Comparison of ENCODE assay signal across 22 mouse cellular contexts in genomic region chr7:141660346-141660745, GRCm38 (mm10). TPM values are rescaled to one million over a fixed set of nuclear protein-coding genes. Genes with fewer than 3 reads are reported as not detected.
DNase-seq lines count a peak whose midpoint lies in the region; ATAC-seq and TF ChIP-seq lines count a peak whose summit lies in the region.
"Had no signal": no experiment of that assay in that cellular context is flagged by ENCODE, and none has a peak within 500 bp of the region (broad histone marks: within the 10 kb centered on the region; RNA-seq: fewer than 3 reads in every experiment).

No protein-coding gene starts in this region.

- no peak overlapping the region for H3K4me3 ChIP-seq in embryonic facial prominence, embryonic 14.5 days (ENCODE audit: low read depth, low read length)
- H3K4me3 ChIP-seq in embryonic facial prominence, embryonic 10.5 days: no peak overlapping the region
- H3K4me3 ChIP-seq in kidney, embryonic 14.5 days (ENCODE audit: low read length): no peak overlapping the region
- no peak overlapping the region for H3K4me3 ChIP-seq in lung, postnatal 0 days (ENCODE audit: low read depth, low read length)
- H3K4me3 ChIP-seq: erythroblast, embryonic 14.5 days; forebrain, embryonic 15.5 days; hindbrain, embryonic 12.5 days had no signal

- no peak for TF ChIP-seq EP300 in lung, postnatal 0 days (IDR thresholded peaks at IDR 0.05)

- whole genome bisulfite sequencing in embryonic facial prominence, embryonic 14.5 days: 73% methylated on average over 1 of the region's 1 CpGs
- WGBS in embryonic facial prominence, embryonic 10.5 days: 91% methylated on average over 1 of the region's 1 CpGs
- WGBS in kidney, embryonic 14.5 days: 89% methylated on average over 1 of the region's 1 CpGs
- WGBS in lung, postnatal 0 days: 38% methylated on average over 1 of the region's 1 CpGs

- no peaks in the 10 kb centered on the region for H3K4me1 ChIP-seq in embryonic facial prominence, embryonic 14.5 days (ENCODE audit: control insufficient read depth, insufficient read depth, low read length)
- peaks cover 7% of the 10 kb centered on the region; the same call in 1 of the 2 replicates for H3K4me1 ChIP-seq in embryonic facial prominence, embryonic 10.5 days
- no peaks in the 10 kb centered on the region for H3K4me1 ChIP-seq in kidney, embryonic 14.5 days (ENCODE audit: control insufficient read depth, insufficient read depth, low read length)
- no peaks in the 10 kb centered on the region for H3K4me1 ChIP-seq in lung, postnatal 0 days (ENCODE audit: insufficient read depth, low read depth, low read length)
- H3K4me1 ChIP-seq: forebrain, embryonic 15.5 days; hindbrain, embryonic 12.5 days had no signal

- no peak overlapping the region for H3K9ac ChIP-seq in embryonic facial prominence, embryonic 14.5 days (ENCODE audit: low read depth, low read length)
- no peak overlapping the region for H3K9ac ChIP-seq in kidney, embryonic 14.5 days (ENCODE audit: low read depth, low read length)
- no peak overlapping the region for H3K9ac ChIP-seq in lung, postnatal 0 days (replicated peaks; ENCODE audit: low read depth)
- H3K9ac ChIP-seq: forebrain, embryonic 15.5 days; hindbrain, embryonic 12.5 days; liver, embryonic 14.5 days had no signal

- DNase-seq in embryonic facial prominence, embryonic 14.5 days (ENCODE audit: low spot score): peak; percentile 17
- DNase-seq in embryonic facial prominence, embryonic 10.5 days (ENCODE audit: low spot score): no peak
- peak; percentile 38 for DNase-seq in kidney, adult 11 months
- peak; percentile 41 for DNase-seq in lung, postnatal 10 days
- no peak for DNase-seq in lung, postnatal 0 days (ENCODE audit: low spot score)
- DNase-seq: adrenal gland, postnatal 36 days; cerebellum, adult 2 months; gastrocnemius, postnatal 25 days; right cerebral cortex, postnatal 4 days had no signal

- H3K4me2 ChIP-seq in embryonic facial prominence, embryonic 14.5 days (ENCODE audit: low read depth, low read length): no peak overlapping the region
- H3K4me2 ChIP-seq in kidney, embryonic 14.5 days (replicated peaks; ENCODE audit: low read depth, low read length): no peak overlapping the region
- no peak overlapping the region for H3K4me2 ChIP-seq in lung, postnatal 0 days (replicated peaks; ENCODE audit: low read depth, low read length)
- H3K4me2 ChIP-seq: forebrain, embryonic 15.5 days; hindbrain, embryonic 12.5 days; midbrain, embryonic 11.5 days had no signal

- H3K27ac ChIP-seq in embryonic facial prominence, embryonic 14.5 days (replicated peaks; ENCODE audit: low read depth, low read length): no peak overlapping the region
- H3K27ac ChIP-seq in embryonic facial prominence, embryonic 10.5 days (replicated peaks): no peak overlapping the region
- H3K27ac ChIP-seq in kidney, embryonic 14.5 days (ENCODE audit: low read depth, low read length): no peak overlapping the region
- H3K27ac ChIP-seq in lung, postnatal 0 days (ENCODE audit: low read length): no peak overlapping the region
- H3K27ac ChIP-seq: forebrain, embryonic 15.5 days; hindbrain, embryonic 12.5 days; liver, embryonic 14.5 days; macrophage; stomach, postnatal 0 days had no signal

- TF ChIP-seq CTCF in lung, postnatal 0 days (IDR thresholded peaks at IDR 0.05): no peak

- H3K36me3 ChIP-seq in embryonic facial prominence, embryonic 14.5 days (ENCODE audit: control insufficient read depth, insufficient read depth, low read length): no peaks in the 10 kb centered on the region
- H3K36me3 ChIP-seq in embryonic facial prominence, embryonic 10.5 days (replicated peaks): no peaks in the 10 kb centered on the region
- no peaks in the 10 kb centered on the region for H3K36me3 ChIP-seq in kidney, embryonic 14.5 days (ENCODE audit: control insufficient read depth, insufficient read depth, low read length)
- H3K36me3 ChIP-seq in lung, postnatal 0 days (ENCODE audit: insufficient read depth, low read length): no peaks in the 10 kb centered on the region
- H3K36me3 ChIP-seq: forebrain, embryonic 15.5 days; G1E; hindbrain, embryonic 12.5 days had no signal

- H3K9me3 ChIP-seq in embryonic facial prominence, embryonic 14.5 days (ENCODE audit: control insufficient read depth, low read length): no peaks in the 10 kb centered on the region
- no peaks in the 10 kb centered on the region for H3K9me3 ChIP-seq in embryonic facial prominence, embryonic 10.5 days
- no peaks in the 10 kb centered on the region for H3K9me3 ChIP-seq in kidney, embryonic 14.5 days (ENCODE audit: control insufficient read depth, low read length)
- H3K9me3 ChIP-seq in lung, postnatal 0 days (ENCODE audit: low read length): no peaks in the 10 kb centered on the region
- H3K9me3 ChIP-seq: forebrain, embryonic 15.5 days; G1E; hindbrain, embryonic 12.5 days had no signal

- H3K27me3 ChIP-seq in embryonic facial prominence, embryonic 14.5 days (replicated peaks; ENCODE audit: control insufficient read depth, insufficient read depth, low read length): no peaks in the 10 kb centered on the region
- no peaks in the 10 kb centered on the region for H3K27me3 ChIP-seq in embryonic facial prominence, embryonic 10.5 days (replicated peaks; ENCODE audit: low read depth, poor library complexity, severe bottlenecking)
- no peaks in the 10 kb centered on the region for H3K27me3 ChIP-seq in kidney, embryonic 14.5 days (ENCODE audit: control insufficient read depth, insufficient read depth, low read length)
- H3K27me3 ChIP-seq in lung, postnatal 0 days (replicated peaks; ENCODE audit: insufficient read depth, low read length): no peaks in the 10 kb centered on the region
- H3K27me3 ChIP-seq: forebrain, embryonic 15.5 days; hindbrain, embryonic 12.5 days had no signal

- ATAC-seq in embryonic facial prominence, embryonic 14.5 days (ENCODE audit: low read depth): 0 out of 2 replicates have a peak, but pooled peaks have one; percentile 33
- ATAC-seq in kidney, embryonic 14.5 days (ENCODE audit: low FRiP score, low TSS enrichment): no peak
- ATAC-seq in lung, postnatal 0 days: no peak
- ATAC-seq in megakaryocyte progenitor cell, adult 5-6 weeks (replicated peaks; ENCODE audit: poor library complexity): 0 out of 2 replicates have a peak, but pooled peaks have one; percentile 15
- ATAC-seq in erythroblast, adult 5-6 weeks (replicated peaks; ENCODE audit: low FRiP score, poor library complexity, severe bottlenecking): no peak
- ATAC-seq: forebrain, embryonic 15.5 days had no signal

RNA-seq across cellular contexts. Expression of gene Muc6, which starts 5.2 kb away (rescaled TPM):
- polyA plus RNA-seq in embryonic facial prominence, embryonic 14.5 days (2014; fragmentation: Nextera tagmentation; extraction: Ambion mirVana): 0.17 and 0.19 TPM in 2 replicates
- 0.11 and 0.14 TPM in 2 replicates for polyA plus RNA-seq in embryonic facial prominence, embryonic 10.5 days (2016; fragmentation: Nextera tagmentation; extraction: Ambion mirVana)
- polyA plus RNA-seq in kidney, embryonic 14.5 days (2014; fragmentation: Nextera tagmentation; extraction: Ambion mirVana): 0.09 and 0.31 TPM in 2 replicates
- polyA plus RNA-seq in lung, postnatal 0 days (2015; fragmentation: Nextera tagmentation; extraction: Ambion mirVana): 0.07 TPM in 2 replicates
- total RNA-seq in megakaryocyte progenitor cell, adult 5-6 weeks (2015): 0.37 and 0.77 TPM in 2 replicates
- 0.08 and 0.10 TPM in 2 replicates for total RNA-seq in megakaryocyte progenitor cell, adult 5-6 weeks (2017)
- total RNA-seq in erythroblast, adult 5-6 weeks (2015; ENCODE audit: low replicate concordance): under 0.01 TPM in 1 of 2 replicates, not detected in the other
- total RNA-seq in erythroblast, adult 5-6 weeks (2017; ENCODE audit: low replicate concordance): 0.28 TPM in 1 of 2 replicates, not detected in the other
- total RNA-seq: adrenal gland, postnatal 36 days; gastrocnemius, postnatal 25 days; layer of hippocampus, postnatal 14 days; left cerebral cortex, postnatal 14 days had no signal
- polyA plus RNA-seq: G1E had no signal

RNA-seq across cellular contexts. Expression of gene Muc2, which starts 29.8 kb away (rescaled TPM):
- 0.68 and 1.3 TPM in 2 replicates for polyA plus RNA-seq in embryonic facial prominence, embryonic 14.5 days (2014; fragmentation: Nextera tagmentation; extraction: Ambion mirVana)
- 0.26 and 0.36 TPM in 2 replicates for polyA plus RNA-seq in embryonic facial prominence, embryonic 10.5 days (2016; fragmentation: Nextera tagmentation; extraction: Ambion mirVana)
- 0.14 and 0.61 TPM in 2 replicates for polyA plus RNA-seq in kidney, embryonic 14.5 days (2014; fragmentation: Nextera tagmentation; extraction: Ambion mirVana)
- 0.26 and 0.36 TPM in 2 replicates for polyA plus RNA-seq in lung, postnatal 0 days (2015; fragmentation: Nextera tagmentation; extraction: Ambion mirVana)
- total RNA-seq in megakaryocyte progenitor cell, adult 5-6 weeks (2015): not detected in 2 replicates
- total RNA-seq in megakaryocyte progenitor cell, adult 5-6 weeks (2017): not detected in 2 replicates
- 1.3 TPM in 1 of 2 replicates, not detected in the other for total RNA-seq in erythroblast, adult 5-6 weeks (2015; ENCODE audit: low replicate concordance)
- total RNA-seq in erythroblast, adult 5-6 weeks (2017; ENCODE audit: low replicate concordance): 0.26 and 0.28 TPM in 2 replicates
- polyA plus RNA-seq: G1E; midbrain, embryonic 11.5 days had no signal

Comparison
In these comparisons a context has a peak if more than half of its experiments do, and no peak if none do; other contexts are left out.
1. DNase-seq: peak in embryonic facial prominence, embryonic 14.5 days (single experiment), kidney, adult 11 months (single experiment) and lung, postnatal 10 days (single experiment); none in embryonic facial prominence, embryonic 10.5 days (single experiment) and lung, postnatal 0 days (single experiment).
2. ATAC-seq: peak in embryonic facial prominence, embryonic 14.5 days (single experiment) and megakaryocyte progenitor cell, adult 5-6 weeks (single experiment); none in kidney, embryonic 14.5 days (single experiment), lung, postnatal 0 days (single experiment) and erythroblast, adult 5-6 weeks (single experiment).